ENCODE assay signal across 13 mouse cellular contexts in the genomic region with DNA sequence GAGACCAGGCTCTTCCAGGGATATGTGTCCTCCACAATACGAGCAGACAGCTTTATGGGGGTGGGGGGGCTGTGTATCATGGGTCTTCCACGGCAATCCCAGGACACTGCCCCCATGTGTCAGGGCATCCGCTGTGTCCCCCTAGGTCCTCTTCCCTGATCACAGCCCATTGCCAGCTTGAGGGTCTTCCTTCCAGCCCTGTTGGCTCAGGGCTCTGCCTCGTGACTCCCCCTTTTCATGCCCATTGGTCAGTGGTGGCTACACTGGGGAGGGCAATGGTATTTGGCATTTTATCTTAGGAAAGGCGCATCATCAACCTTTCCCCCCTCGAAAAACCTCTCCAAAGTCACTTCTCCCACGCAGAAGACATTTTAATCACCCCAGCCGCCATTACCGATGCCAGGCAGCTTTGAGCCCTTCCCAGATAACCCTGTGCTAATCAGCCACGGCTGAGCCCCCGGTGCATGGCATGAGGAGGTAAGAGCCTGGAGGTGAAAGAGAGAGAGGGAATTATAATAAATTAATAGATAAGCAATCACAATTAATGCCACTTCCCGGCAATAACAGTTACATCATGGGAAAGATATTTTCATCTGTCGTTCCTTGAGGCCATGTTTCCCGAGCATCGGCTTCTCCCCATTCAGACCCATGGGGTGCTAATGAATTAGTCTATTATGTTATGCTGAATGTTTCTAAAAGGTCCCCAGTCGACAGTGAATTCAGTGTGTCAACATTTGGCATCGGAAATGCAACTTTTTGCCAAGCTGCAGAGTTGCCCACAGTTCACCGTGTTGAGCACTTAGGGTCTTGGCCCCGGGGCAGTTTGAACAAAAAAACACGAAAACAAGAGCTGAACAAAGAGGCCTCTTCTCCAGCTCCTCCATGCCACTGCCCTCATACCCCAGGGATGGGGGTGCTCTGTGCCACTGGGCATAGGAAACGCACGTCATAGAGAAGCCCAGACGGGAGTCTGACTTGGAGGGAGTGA.
A peak's percentile ranks its signal among the peaks of the same experiment; 100 is the strongest.
DNase-seq lines count a peak whose midpoint lies in the region; ATAC-seq and TF ChIP-seq lines count a peak whose summit lies in the region.
"Had no signal": no experiment of that assay in that cellular context is flagged by ENCODE, and none has a peak within 500 bp of the region (broad histone marks: within the 10 kb centered on the region; RNA-seq: fewer than 3 reads in every experiment).

No protein-coding gene starts in this region.

- H3K27me3 ChIP-seq in kidney, embryonic 15.5 days: 0 out of 2 replicates have a peak, but pooled peaks cover 5% of the 10 kb centered on the region
- H3K27me3 ChIP-seq: embryonic facial prominence, embryonic 12.5 days; intestine, embryonic 15.5 days had no signal

- no peaks in the 10 kb centered on the region for H3K36me3 ChIP-seq in kidney, embryonic 15.5 days
- H3K36me3 ChIP-seq: embryonic facial prominence, embryonic 12.5 days; intestine, embryonic 15.5 days; limb, embryonic 15.5 days had no signal

- H3K27ac ChIP-seq in left cerebral cortex, adult 2 months: peak overlapping the region; percentile 19; the same call in 1 of the 2 replicates
- no peak overlapping the region for H3K27ac ChIP-seq in kidney, embryonic 15.5 days
- H3K27ac ChIP-seq: embryonic facial prominence, embryonic 12.5 days; intestine, embryonic 15.5 days; limb, embryonic 15.5 days had no signal

- no peak for TF ChIP-seq CTCF in left cerebral cortex, adult 2 months (IDR thresholded peaks at IDR 0.05)

- H3K9ac ChIP-seq in kidney, embryonic 15.5 days: no peak overlapping the region
- H3K9ac ChIP-seq: embryonic facial prominence, embryonic 12.5 days; intestine, embryonic 15.5 days; limb, embryonic 15.5 days had no signal

- H3K4me3 ChIP-seq in left cerebral cortex, adult 2 months: no peak overlapping the region
- no peak overlapping the region for H3K4me3 ChIP-seq in kidney, embryonic 15.5 days (replicated peaks)
- H3K4me3 ChIP-seq: embryonic facial prominence, embryonic 12.5 days; intestine, embryonic 15.5 days; limb, embryonic 15.5 days had no signal

- peaks cover 22% of the 10 kb centered on the region for H3K4me1 ChIP-seq in kidney, embryonic 15.5 days
- H3K4me1 ChIP-seq: embryonic facial prominence, embryonic 12.5 days; intestine, embryonic 15.5 days; limb, embryonic 15.5 days had no signal

- peak; percentile 60 for DNase-seq in cerebellum, adult 9-11 months
- DNase-seq in cerebellum, adult 8-10 months: no peak
- DNase-seq in right cerebral cortex, adult 18-20 months: peak; percentile 69
- no peak for DNase-seq in right cerebral cortex, postnatal 14 days
- DNase-seq in left cerebral cortex, adult 2 months (ENCODE audit: extremely low spot score in 1 of 2, low spot score in 2 of 2): peak in 1 of 2 experiments; percentile 39
- DNase-seq in telencephalon, adult 2 months (ENCODE audit: low read depth, low spot score): peak; percentile 82
- no peak for DNase-seq in lung, postnatal 10 days
- DNase-seq: B cell, adult 2 months; heart, adult 18-20 months had no signal

- no peak for ATAC-seq in kidney, embryonic 15.5 days (replicated peaks; ENCODE audit: low FRiP score)
- ATAC-seq: intestine, embryonic 15.5 days had no signal

- no peaks in the 10 kb centered on the region for H3K9me3 ChIP-seq in kidney, embryonic 15.5 days (replicated peaks)
- H3K9me3 ChIP-seq: embryonic facial prominence, embryonic 12.5 days; intestine, embryonic 15.5 days; limb, embryonic 15.5 days had no signal

- H3K4me2 ChIP-seq in kidney, embryonic 15.5 days: no peak overlapping the region
- H3K4me2 ChIP-seq: embryonic facial prominence, embryonic 12.5 days; intestine, embryonic 15.5 days; limb, embryonic 15.5 days had no signal

- intact Hi-C loops in left cerebral cortex, adult 2 months (cut with DNase I): loop anchor here (5.0 kb wide), 1 partner anchor 57 kb away; no protein-coding TSS in a partner anchor

- WGBS in kidney, embryonic 15.5 days: 72% methylated on average over 23 of the region's 23 CpGs

Comparison
In these comparisons a context has a peak if more than half of its experiments do, and no peak if none do; other contexts are left out.
1. DNase-seq: peak in cerebellum, adult 9-11 months (single experiment), right cerebral cortex, adult 18-20 months (single experiment) and telencephalon, adult 2 months (single experiment); none in cerebellum, adult 8-10 months (single experiment), right cerebral cortex, postnatal 14 days (single experiment) and lung, postnatal 10 days (single experiment).